Mouse (Mus musculus): ENCODE data around the gene Mvb12a. TPM values are rescaled to one million over a fixed set of nuclear protein-coding genes. Genes with fewer than 3 reads are reported as not detected.

Gene Mvb12a
- total RNA-seq (2021) = 10 to 100 TPM; 30.3 to 33.1 TPM
- long read RNA-seq, experiment 1, transcript Mvb12a-201 (9 exons, 1,062 nt) = major isoform, 30 of 36 reads
- long read RNA-seq, experiment 1, partial matches to known transcripts = 2 of 36 reads
- long read RNA-seq, experiment 1, other reads (novel, unspliced or antisense) = 4 of 36 reads
- long read RNA-seq, experiment 2, transcript Mvb12a-201 (9 exons, 1,062 nt) = major isoform, 24 of 29 reads
- long read RNA-seq, experiment 2, partial matches to known transcripts = 2 of 29 reads
- long read RNA-seq, experiment 2, other reads (novel, unspliced or antisense) = 2 of 29 reads

DNA sequence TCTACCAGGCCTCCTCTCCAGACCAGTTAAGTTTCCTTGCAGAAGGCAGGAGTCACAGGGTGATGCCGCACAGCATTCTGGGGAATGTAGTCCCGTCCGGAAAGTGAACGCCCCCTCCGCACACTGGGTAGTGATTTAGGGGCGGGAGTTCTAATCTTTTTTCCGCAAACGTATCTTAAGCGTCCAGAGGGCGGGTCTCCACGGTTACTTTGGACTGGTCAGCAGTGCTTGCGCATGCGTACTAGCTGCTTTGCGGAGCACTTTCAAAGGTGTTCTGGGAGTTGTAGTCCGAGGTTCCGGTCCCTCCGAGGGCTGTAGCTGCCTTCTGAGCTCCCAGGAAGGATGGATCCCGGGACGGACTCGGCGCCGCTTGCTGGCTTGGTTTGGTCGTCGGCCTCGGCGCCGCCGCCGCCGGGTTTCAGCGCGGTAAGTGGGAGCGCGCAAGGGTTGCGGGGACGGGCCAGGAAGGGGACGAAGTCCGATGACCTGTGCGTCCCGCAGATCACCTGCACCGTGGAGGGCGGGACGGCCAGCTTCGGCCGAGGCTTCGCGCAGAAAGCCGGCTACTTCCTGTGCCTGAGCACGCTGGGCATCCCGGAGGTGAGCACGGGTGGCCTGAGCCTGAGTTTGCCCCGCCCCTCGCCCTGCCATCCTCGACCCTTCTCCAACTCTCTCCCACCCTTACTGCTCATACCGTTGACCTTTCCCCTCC is at the start of gene Mvb12a:
Gene Mvb12a (plus strand): TSS at position 291 of the 712 bp plus-strand sequence.
- peak; percentile 85 to 95 for DNase-seq (ENCODE audit: low spot score in 2 of 2)

GRCm38 (mm10) chr8:71495039-71495438 is 47.7 kb upstream of the Mvb12a start:
- DNase-seq (ENCODE audit: low spot score in 2 of 2) = peak; percentile 74 to 85

DNA sequence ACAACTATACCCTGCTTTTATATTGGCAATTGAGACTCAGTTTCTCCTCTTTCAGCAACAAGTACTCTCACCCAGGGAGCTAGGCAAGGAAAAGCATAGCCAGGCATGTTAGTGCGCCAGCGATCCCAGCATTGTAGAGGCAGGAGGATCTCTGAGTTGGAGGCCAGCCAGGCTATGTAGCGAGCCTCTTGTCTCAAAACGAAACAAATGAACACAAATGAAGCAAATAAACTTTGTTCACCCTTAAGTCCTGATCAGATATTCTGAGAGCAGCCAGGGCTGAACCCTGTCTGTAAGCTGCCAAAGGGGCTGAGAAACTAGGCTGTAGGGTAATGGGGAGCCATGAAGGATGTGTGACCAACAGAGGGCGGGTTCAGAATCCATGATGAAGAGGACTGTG is 46.9 kb upstream of the Mvb12a start:
- DNase-seq (ENCODE audit: low spot score in 2 of 2) = no peak

DNA sequence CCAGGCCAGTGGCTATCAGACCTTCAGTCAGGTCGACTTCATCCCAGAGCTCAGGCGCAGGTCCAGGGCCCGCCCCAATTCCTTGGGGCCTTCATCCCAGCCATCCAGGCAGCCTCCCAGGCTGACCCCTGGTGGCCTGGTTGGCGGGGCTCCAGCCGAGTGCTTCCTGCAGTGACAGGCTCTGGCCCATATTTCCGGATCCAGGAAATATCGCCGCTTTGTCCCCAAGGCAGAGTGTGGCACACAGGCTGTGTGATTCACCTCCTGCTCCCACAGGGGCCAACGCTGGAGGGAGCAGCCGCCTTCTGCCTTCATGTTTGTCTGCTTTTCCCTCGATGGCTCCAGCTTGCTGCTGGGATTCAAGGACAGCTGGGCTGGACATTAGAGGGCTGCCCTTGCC is 46.2 kb upstream of the Mvb12a start:
- peak; percentile 80 to 89 for DNase-seq (ENCODE audit: low spot score in 2 of 2)

GRCm38 (mm10) chr8:71497077-71497645 is 45.6 kb upstream of the Mvb12a start:
- no peak for DNase-seq (ENCODE audit: low spot score in 2 of 2)

GRCm38 (mm10) chr8:71497881-71498501 is 44.7 kb upstream of the Mvb12a start:
- no peak for DNase-seq (ENCODE audit: low spot score in 2 of 2)

- no peak for DNase-seq (ENCODE audit: low spot score in 2 of 2)
These were observed 43.7 kb upstream of the Mvb12a start for GRCm38 (mm10) chr8:71498816-71499690.

GRCm38 (mm10) chr8:71504349-71504748 is 38.4 kb upstream of the Mvb12a start:
- DNase-seq (ENCODE audit: low spot score in 2 of 2) = no peak

DNA sequence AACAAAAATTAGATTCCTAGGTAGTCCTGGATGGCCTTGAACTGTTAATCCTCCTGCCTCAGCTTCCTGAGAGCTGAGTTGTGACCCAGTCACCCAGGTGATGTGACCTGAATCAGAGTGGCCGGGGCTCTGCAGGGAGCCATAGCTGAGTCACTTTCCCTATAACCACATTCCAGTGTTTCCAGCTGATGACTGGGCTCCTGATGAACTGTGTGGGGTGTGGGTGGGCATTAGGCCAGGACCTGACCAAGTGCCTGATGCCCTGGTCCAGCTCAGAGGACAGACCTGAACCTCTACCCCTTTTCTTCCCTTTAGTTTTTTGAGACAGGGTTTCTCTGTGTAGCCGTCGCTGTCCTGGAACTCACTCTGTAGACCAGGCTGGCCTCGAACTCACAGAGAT is 37.4 kb upstream of the Mvb12a start:
- no peak for DNase-seq (ENCODE audit: low spot score in 2 of 2)

- no peak for DNase-seq (ENCODE audit: low spot score in 2 of 2)
These were observed 36.7 kb upstream of the Mvb12a start for GRCm38 (mm10) chr8:71505979-71506378.

GRCm38 (mm10) chr8:71507589-71508104 is 35.1 kb upstream of the Mvb12a start:
- peak; percentile 60 to 80 for DNase-seq (ENCODE audit: low spot score in 2 of 2)

DNA sequence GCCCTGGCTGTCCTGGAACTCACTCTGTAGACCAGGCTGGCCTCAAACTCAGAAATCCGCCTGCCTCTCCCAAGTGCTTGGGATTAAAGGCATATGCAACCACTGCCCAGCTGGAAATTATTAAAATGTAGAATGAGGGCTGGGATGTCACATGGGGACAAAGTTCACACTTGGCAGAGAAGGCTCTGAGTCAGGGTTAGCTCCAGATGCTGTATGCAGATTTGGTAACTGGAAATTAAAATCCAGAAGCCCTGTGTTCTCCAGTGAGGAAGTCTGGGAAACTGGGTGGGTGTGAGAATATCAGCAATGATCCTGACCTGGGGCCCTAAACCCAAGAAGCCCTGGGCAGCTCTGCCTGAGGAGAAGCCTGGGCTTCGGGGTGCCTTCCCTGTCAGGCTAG is 33.4 kb upstream of the Mvb12a start:
- DNase-seq (ENCODE audit: low spot score in 2 of 2) = no peak

DNA sequence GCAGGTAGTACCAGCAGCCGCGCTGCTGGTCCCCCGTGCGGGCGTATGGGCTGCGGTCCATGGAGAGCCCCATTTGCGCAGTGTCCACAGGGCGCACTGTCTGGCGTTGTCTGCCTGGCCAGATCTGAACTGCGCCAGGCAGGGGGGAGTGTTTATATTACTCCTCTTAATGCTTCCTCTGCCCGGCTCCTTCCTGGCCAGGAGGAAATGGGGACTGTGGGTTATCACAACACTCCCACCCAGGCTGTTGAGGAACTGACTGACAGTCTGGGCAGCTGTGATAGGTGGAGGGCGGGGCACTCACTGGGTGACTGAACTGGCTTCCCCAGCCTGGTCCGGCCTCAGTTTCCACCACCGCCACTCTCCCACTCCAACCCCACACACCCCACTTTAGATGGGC is 31.1 kb upstream of the Mvb12a start, which contains the start of gene Plvap:
Gene Plvap (minus strand): TSS at position 109 of the 400 bp plus-strand sequence.
- no peak for DNase-seq (ENCODE audit: low spot score in 2 of 2)

- no peak for DNase-seq (ENCODE audit: low spot score in 2 of 2)
These were observed 29.5 kb upstream of the Mvb12a start for GRCm38 (mm10) chr8:71513018-71513754.

GRCm38 (mm10) chr8:71515043-71515442 is 27.7 kb upstream of the Mvb12a start:
- no peak for DNase-seq (ENCODE audit: low spot score in 2 of 2)

- no peak for DNase-seq (ENCODE audit: low spot score in 2 of 2)
These were observed 25.9 kb upstream of the Mvb12a start for GRCm38 (mm10) chr8:71516786-71517185.

- DNase-seq (ENCODE audit: low spot score in 2 of 2) = peak in 1 of 2 experiments; percentile 64
These were observed 23.5 kb upstream of the Mvb12a start for GRCm38 (mm10) chr8:71519037-71519825.

DNA sequence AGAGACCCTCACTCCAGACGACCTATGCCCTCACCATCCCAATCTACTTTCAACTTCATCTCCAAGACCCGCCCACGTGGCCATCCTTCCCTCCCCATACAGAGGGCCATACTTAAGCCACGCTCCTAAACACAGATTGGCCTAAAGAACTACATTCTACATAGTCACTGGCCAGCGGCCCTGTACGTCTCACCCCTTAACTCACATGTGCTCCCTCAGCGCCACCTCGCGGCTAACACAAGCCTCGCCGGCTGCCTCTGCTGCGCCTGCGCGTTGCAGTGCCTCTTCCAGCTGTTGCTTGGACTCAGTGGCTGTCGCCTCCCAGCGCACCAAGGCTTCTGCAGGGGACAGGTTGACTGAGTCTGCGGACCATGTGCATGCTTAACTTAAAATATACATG is 21.1 kb upstream of the Mvb12a start:
- peak; percentile 96 to 97 for DNase-seq (ENCODE audit: low spot score in 2 of 2)
